Mouse (Mus musculus): ENCODE data around the gene Serpinb7.

DNA sequence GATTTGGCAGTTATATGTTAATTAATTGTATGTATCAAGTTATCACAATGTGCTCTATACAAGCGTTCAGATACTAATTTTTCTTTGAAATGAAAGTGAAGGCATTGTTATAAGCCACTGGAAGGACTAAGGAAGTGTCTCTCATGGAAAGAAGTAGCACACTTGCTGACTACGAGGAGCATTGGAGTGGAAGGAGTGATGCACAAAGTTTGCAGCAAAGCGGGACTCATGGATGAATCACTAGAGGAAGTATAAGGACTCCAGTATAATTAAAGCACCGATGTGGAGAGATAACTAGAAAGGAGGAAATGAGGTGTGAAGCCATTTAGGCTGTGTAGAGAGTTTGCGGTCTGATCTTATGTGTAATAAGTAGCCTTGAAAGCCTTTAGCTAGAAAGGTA, 45.9 kb downstream of the Serpinb7 start:
- TF ChIP-seq CTCF (IDR thresholded peaks at IDR 0.05; ENCODE audit: control insufficient read depth, insufficient read depth, insufficient read length): no peak
- TF ChIP-seq USF1 (IDR thresholded peaks at IDR 0.05; ENCODE audit: low read depth): no peak
- no peak for TF ChIP-seq MYOG (IDR thresholded peaks at IDR 0.05; ENCODE audit: control insufficient read depth, extremely low read depth, insufficient read length)
